Mouse (Mus musculus) kidney, postnatal 36 days (tissue): ENCODE results near the gene Znfx1.

Experiments
- DNase-seq, 2 experiments: peaks; one replicate each; pipeline ENCODE4 v3.0.0; 2021 to 2022; ENCODE audit warnings: mixed read lengths in 2 of 2

Gene Znfx1

DNA sequence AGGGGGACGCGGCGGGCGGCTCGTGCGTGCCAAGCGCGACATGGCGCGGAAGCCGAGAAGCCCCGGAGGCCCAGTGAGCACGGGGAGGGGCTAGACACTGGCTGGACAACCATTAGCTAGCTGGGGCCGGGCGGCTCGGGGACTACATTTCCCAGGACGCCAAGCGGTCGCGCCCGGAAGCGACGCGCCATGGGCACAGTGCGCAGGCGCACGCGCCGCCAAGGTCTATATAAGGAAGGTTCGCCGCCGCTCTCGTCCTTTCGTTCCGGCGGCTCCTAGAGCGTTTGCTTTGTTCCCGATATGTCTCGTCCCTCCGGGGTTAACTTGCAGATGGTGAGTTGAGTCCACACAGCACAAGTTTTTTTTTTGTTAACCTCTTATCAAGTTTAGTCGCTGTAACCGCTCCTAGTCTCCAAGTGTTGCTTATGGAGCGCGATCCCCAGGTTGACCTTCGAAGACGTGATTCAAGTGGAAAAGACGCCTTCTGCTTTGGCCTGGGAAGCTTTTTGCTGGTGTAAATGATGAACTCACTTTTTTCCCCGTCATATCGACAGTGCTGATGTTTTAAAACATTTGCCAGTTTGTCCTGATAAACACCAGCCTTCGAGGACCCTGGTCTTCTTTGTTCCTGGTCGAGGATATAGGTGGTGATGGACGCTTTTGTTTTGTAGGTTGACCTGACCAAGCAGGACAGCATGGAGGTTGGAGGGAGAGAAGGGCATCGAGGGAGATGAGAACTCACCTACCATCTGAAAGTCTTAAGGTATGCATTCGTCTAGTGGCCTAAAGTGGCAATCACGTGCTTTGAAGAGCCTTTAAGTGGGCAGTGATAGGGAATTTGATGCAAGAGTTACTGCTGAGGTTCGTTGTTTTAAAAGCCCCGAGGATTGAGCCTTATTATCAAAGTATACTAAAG is at the start of gene Znfx1:
TSS of gene Znfx1 (minus strand) at position 51 of the 916 bp plus-strand sequence.
- DNase-seq: peak; percentile 96

DNA sequence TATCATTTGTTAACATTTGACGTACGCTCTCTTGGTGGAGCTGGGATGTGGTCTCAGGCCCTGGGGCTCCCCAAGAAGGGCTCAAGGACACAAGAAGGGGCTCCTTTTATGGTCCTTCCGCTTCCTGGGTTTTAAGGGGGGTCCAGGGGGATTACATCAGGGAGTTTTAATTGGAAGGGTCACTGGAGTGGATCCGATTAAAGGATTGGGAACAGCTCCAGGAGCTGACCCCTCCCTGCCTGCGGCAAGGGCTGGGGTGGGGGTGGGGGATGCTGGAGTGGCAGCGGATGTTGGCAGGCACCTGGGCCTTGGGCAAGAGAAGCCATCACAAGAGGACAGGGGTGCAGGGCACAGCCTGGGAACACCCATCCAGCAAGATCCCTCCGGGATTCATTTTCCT is 49.4 kb upstream of the Znfx1 start:
- DNase-seq: no peak

DNA sequence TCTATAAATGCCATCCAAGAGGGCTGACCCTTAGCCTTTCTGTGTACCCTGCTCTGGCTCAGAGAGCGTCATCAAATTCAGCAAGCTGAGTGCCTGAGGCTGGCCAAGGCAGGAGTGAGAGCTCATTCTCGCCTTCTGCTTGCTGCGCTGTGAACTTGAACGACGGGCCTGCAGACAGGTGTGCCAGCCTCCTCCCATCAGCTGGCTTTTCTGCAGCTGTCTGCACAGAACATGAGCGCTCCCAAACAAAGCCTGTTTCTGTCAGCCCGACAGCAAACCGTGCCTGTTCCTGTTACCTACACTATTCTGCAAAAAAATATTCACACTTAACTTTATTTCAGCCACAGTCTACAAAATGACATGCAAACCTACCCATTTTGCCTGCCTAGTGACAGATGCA is 46.7 kb upstream of the Znfx1 start:
- DNase-seq: no peak

DNA sequence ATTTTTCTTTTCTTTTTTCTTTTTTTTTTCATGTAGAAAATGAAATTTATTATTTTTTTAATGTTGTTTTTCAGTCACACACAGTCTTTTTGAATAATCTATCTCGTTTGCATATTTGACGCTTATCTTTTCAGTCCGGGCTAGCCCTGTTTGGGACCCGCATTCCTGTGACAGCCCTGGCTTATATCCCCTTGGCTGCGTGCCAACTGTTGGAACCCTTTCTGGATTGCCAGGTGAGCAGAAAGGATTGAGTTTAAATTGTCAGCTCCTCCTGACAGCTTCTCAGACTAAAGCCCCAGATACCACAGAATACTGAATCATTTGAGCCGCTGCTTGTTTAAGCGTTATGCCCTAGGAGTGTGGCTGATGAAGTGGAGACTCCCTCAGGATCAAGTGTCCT is 40.7 kb upstream of the Znfx1 start:
- peak in 1 of 2 experiments; percentile 51 for DNase-seq

DNA sequence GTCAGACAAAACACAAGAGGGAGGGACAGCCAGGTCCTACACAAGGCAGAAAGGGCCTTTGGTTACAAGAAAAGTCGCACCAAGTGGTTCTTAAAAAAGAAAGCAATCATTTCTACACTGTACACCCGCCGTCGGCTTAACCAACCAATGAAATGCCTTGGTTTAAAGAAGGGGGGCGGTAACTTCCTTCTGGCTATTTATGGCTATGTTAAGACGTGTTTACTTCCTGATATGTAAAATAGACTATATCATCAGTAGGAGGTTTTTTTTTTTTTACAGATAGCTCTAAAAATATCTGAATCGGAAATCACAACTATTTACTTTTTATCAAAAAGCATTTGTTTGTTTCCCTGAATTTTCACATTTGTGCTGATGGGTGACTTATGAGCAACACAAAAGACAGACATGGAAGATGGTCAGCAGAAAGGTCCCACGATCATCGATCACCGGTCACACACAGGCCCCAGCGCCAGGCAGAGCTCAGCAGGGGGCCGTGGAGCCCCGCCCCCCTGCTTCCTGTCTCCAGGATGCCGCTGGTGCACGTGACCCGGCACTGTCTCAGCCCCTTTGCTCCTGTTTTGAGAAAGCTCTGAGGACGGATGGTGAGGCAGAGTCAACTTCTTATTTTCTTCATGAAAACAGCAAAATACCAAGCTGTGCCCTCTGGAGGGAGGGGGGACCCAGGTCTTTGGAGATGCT is 39.1 kb upstream of the Znfx1 start:
- peak; percentile 42 to 77 for DNase-seq

DNA sequence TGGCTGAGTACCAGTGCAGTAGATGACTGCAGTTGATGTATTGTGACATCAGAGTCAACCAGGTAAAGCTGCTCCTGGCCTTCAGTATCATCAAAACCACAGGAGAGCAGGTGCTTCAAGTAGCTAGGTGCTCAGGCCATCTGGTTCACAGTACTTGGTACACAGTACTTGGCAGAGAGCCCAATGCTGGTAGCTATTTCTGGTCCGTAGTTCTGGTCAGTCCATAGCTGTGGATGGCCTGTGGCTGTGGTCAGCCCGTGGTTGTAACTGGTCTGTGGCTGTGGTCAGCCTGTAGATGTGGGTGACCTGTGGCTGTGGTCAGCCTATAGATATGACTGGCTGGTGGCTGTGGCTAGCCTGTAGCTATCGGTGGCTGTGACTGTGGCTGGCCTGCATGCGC is 31.9 kb upstream of the Znfx1 start:
- no peak for DNase-seq

DNA sequence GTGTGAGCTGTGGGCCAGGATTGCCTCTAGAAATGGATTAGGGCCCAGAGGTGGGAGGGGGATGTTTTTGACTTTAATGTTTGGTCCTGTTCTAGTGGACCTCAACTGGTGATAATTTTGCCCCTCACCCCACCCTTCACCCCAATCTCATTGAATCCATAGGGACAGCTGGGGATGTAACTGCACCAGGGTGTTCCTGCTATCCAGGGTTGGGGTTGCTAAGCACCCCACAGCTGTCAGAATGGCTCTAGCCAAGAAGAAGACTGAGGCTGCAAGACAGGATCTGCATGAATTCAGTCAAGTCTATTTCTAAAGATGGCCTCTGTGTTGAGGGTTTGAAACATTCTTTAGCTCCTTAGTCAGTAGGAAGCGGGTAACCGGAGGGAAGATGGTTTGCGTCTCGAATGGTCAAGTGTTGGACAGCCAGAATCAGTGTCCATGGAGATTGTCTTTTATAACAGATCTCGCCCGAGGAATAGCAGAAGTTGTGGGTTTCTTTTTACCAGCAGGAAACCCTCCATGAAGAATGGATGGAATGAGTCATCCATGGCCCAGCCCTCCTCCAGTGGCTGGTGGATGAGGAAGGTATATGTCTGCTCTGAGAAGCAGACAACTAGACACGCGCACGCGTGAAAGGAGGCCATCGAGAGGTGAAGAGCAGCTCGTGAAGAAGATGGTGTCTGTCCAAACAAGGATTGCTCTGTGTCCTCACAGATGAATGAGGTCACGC is 30.5 kb upstream of the Znfx1 start:
- DNase-seq: no peak

DNA sequence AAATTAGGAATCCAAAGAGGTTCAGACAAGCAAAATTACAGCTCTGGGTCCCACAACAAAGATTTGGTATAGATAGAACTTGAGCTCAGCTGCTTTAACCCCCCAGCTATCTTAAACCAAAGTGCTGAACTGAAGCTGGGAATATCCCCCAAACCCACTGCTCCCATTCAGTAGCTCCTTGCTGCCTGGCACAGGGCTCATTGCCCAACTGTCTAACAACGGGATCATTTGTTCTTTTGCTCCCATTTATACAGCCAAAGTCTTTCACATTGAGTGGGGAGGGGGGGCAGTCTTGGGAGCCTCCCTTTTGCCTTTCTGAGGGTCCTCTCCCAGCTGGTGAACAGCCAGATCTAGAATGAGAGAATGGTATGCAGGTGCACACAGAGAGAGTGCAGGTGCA is 27.5 kb upstream of the Znfx1 start:
- DNase-seq: no peak

DNA sequence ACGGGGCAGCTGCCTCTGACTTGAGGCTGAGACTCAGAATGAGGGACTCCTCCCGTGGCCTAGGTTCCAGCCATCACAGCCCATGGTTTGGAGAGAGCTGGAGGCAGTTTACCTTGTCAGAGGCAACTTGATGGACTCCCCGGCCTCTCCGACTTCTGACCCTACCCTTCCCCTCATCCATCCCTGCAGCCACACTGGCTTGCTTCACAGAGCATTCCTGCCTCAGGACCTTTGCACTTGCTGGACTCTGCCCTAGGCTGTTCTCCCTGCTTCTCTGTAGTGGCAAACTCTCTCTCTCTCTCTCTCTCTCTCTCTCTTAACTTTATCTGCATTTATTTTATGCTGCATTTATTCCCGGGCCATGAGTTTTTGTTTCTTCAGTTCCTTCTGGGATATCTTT is 24.0 kb upstream of the Znfx1 start:
- DNase-seq: peak; percentile 57 to 66

DNA sequence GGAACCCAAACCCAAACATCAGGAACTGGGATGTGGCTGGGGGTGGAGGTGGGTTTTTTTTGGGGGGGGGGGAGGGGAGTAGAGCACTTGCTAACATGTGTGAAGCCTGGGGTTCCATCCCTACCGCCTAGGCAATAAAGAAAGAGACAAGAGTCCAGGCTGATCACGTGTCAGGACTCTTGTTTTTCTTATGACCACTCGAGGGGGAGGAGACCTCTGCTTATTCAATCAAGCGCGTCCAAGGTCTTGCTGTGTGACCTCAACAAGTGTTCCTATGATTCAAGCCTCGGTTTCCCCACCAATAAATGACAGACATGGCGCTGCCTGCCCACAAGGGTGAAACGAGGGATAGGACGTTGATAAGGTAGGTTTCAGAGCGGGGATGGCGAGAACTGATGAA is 23.3 kb upstream of the Znfx1 start:
- peak; percentile 54 to 66 for DNase-seq

DNA sequence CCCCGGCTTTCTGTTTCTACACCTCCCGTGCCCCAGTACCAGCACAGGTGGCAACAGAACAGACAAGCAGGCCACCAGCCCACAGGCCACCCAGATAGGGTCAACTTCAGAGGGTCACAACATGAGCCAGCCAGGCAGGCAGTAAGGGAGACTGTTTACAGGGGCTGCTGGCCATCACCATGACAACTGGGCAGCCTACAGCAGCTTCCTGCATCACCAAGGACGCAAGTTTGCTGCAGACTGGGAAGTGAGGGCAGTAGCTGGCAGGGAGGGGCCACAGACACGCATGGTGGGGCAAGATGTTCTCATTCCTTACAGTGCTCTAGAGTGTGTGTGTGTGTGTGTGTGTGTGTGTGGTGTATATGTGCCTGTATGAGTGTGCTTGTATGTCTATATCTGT is 18.8 kb upstream of the Znfx1 start:
- no peak for DNase-seq

DNA sequence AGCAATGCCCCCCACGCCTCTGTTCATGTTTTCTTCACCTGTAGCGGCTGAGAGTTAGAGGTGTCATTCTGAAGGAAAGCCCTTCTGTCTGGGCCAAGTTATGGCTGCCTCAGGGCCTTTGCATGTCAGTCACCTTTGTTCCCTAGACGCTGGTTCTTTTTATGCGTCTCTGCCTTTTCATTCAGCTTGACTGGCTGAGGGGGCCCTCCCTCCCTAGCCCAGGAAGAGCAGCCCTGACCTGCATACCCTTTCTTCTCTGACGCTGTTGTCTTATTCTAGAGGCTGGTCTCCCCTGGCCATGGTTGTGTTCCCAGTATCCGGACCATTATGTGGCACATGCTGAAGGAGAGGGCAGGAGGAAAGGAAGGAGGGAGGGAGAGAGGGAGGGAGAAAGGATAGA is 18.3 kb upstream of the Znfx1 start:
- DNase-seq: no peak

DNA sequence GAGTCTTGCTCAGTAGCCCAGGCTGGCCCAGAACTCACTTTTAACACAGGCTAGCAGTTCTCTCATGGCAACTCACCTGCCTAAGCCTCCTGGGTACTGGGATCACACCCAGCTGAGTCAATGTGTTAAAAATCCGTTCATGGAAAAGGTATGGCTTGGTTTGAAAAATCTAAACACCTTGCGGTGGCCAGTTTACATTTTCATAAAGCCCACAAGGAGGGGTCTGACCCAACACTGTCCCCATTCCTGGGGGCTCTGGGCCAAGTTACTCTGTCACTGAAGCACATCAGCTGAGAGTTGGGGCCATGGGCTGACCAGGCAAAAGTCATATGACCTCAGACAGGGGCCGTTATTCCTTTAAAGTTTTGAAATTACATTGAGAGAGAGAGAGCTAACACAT is 17.6 kb upstream of the Znfx1 start:
- DNase-seq: no peak

DNA sequence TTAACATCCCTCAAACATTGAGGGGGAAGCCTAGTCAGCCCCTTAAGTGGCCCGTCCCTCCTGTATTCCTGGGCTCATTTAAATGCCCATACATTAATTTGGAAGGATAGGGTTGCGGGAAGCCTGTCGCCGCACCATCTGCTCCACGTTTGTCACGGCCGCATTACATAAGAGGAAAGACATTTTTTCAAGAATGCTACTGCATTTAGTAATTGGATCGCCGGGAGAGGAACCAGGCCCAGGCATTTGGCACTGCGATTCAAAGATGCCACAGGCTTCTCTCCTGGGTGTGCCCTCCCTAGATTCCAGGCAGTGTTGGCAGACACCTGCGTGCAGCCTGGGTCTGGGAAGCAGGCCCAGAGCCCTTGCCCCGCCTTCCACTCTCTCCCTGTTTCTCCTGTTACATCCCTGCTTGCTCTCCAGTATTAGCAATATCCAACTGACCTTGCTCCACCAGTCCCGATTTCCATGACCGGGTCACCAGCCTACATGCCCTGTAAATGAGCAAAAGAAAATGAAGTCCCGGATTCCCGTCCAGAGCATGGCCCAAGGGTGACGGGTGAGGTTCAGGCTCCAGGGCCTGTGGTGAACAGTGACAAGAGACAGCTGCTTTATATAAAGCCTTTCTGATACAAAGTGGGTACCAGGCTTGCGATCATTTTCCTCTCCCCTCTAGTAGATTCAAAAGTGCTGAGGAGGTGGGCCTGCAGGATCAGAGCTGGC is 16.9 kb upstream of the Znfx1 start:
- DNase-seq: no peak

DNA sequence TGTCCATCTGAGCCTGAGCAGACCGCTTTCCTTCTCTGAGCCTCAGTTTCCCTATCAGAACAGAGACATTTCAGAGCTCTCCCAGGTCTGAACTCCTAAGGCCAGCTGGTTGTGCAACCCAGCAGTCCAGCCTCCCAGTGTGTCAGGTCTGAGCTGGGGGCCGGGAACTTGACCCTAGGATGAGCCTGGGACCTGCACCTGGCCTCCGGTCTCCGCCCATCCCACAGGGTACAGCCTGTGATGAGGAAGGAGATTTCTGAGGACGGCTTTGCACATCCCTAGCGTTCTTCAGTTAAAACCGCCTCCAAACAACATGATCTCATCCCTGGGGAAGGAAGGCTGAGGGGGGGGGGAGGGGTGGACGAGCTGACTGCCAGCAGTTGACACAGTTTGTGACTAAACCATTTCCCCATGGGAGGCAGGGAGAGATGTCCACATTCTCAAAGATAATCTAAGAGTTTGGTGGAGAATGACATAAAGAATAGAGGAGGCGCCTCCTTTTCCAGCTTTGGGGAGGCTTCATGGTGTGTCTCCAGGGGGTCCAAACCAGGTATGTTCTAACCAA is 16.2 kb upstream of the Znfx1 start:
- DNase-seq: no peak

DNA sequence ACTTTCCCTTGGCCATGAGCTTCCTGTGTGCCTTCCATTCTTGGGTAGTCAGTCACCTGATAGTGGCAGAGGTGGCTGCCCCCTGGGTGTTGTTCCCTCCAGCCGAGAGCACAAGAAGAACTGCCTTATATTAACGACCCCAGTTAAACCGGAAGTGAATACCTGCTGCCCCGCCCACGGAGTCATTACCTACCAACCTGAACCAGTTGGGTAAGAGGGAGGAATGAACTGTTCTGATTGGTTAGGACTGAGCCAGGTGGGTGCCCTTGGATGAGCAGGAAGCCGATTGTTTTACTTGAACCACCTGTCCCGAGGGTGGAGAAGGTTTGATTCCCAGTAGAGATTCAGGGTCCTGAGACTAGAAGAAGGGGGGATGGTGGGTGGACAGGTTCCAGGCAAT is 15.7 kb upstream of the Znfx1 start:
- no peak for DNase-seq

DNA sequence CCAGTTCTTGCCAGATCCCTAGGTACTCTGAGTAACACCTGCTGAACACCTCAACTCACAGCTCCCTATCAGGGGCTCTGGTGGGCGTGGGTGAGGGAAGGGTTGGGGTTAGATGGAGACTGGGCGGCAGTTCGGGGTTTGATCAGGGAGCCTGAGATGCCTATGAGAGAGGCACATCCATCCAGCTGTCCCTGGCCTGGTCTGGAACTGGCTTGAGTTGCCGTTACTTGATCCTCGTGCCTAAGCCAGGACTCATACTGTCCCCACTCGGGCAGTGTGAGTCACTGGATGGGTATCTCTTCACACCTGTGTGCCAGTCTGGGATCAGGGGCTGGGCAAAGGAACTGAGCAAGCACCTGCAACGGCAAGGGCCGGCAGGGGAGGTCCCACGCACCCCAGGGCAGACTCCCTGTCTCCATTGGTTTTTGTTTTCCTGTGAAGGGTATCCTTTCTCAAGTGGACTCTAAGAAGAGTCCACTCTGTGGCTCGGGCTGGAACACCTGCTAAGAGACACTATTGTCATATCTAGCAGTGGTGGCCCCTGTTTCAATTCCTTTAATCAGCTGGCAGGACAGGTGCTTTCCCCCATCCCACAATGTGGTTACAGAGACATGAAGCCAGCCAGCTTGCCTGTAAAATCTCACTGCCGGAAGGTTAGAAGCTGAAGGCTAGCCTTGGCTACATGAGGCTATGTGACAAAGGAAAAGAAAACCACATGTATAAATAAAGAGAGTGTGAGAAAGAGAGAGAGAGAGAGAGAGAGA is 14.6 kb upstream of the Znfx1 start:
- DNase-seq: no peak

DNA sequence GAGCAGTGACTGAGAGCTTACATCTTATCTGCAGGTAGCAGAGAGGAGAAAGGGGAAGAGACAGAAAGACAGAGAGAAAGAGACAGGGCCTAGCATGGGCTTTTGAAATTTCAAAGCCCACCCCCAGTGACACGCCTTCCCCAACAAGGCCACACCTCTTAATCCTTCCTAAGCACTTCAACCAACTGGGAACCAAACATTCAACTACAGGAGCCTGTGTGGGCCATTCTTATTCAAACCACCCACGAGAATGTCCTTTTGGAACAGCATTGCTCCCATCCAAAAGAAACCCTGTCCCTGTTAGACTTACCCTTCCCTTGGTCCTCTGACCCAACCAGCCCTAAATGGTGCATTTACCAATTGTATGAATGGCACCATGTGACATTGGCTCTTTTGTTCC is 13.9 kb upstream of the Znfx1 start:
- no peak for DNase-seq

DNA sequence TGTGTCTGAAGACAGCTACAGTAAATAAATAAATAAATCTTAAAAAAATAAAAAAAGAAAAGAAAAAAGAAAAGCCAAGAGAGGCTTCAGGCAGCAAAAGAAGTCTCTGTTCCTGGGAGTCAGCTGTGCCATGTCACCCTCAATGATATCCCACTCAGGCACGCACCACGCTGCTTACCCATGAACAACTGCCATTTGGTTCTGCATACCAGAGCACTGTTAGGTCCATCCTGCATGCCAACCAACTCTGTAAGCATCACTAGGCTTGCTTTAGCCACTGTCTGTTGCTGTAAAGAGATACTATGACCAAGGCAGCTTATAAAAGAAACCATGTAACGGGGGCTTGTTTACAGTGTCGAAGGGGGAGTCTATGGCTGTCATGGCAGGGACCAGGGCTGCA is 13.5 kb upstream of the Znfx1 start:
- DNase-seq: no peak

DNA sequence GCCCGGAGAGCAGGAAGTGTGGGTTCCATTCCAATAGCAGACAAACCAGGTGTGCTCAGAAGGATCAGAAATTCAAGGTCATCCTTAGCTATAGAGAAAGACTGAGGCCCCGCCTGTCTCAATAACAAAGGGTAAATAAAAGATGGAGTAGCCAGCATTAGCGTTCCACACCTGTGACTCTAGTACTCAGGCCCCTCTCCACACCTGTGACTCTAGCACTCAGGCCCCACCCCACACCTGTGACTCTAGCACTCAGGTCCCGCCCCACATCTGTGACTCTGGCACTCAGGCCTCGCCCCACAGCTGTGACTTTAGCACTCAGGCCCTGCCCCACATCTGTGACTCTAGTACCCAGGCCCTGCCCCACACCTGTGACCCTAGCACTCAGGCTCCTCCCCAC is 11.8 kb upstream of the Znfx1 start:
- no peak for DNase-seq
